ENCODE assay signal across 19 mouse cellular contexts in genomic region chr12:111352520-111352919, GRCm38 (mm10). TPM values are rescaled to one million over a fixed set of nuclear protein-coding genes. Genes with fewer than 3 reads are reported as not detected.
DNase-seq lines count a peak whose midpoint lies in the region; ATAC-seq and TF ChIP-seq lines count a peak whose summit lies in the region.
"Had no signal": no experiment of that assay in that cellular context is flagged by ENCODE, and none has a peak within 500 bp of the region (broad histone marks: within the 10 kb centered on the region; RNA-seq: fewer than 3 reads in every experiment).

No protein-coding gene starts in this region.

- ATAC-seq in liver, postnatal 0 days, result no peak
- no peak for ATAC-seq in midbrain, embryonic 15.5 days (replicated peaks)
- no peak for ATAC-seq in forebrain, embryonic 14.5 days

- no peaks in the 10 kb centered on the region for H3K9me3 ChIP-seq in liver, postnatal 0 days (ENCODE audit: low read length)
- no peaks in the 10 kb centered on the region for H3K9me3 ChIP-seq in midbrain, embryonic 15.5 days
- H3K9me3 ChIP-seq in forebrain, embryonic 14.5 days (replicated peaks; ENCODE audit: control insufficient read depth, low read length), result no peaks in the 10 kb centered on the region
- H3K9me3 ChIP-seq: heart, embryonic 12.5 days; limb, embryonic 13.5 days; neural tube, embryonic 15.5 days had no signal

- 49% methylated on average over 10 of the region's 10 CpGs for WGBS in heart, adult 2 months
- WGBS in liver, adult 2 months, result 80% methylated on average over 10 of the region's 10 CpGs
- WGBS in liver, postnatal 0 days (ENCODE audit: insufficient replicate concordance), result 73% methylated on average over 10 of the region's 10 CpGs
- WGBS in midbrain, embryonic 15.5 days, result 88% methylated on average over 10 of the region's 10 CpGs
- 95% methylated on average over 10 of the region's 10 CpGs for WGBS in forebrain, embryonic 14.5 days

- H3K4me2 ChIP-seq in liver, postnatal 0 days (ENCODE audit: low read depth, low read length), result no peak overlapping the region
- H3K4me2 ChIP-seq in midbrain, embryonic 15.5 days, result no peak overlapping the region
- H3K4me2 ChIP-seq in forebrain, embryonic 14.5 days (ENCODE audit: low read length), result no peak overlapping the region
- H3K4me2 ChIP-seq: heart, embryonic 12.5 days; limb, embryonic 13.5 days had no signal

- no peak for TF ChIP-seq EP300 in heart, adult 2 months (IDR thresholded peaks at IDR 0.05; ENCODE audit: insufficient read depth, low read depth, low read length)
- TF ChIP-seq EP300 in liver, postnatal 0 days (IDR thresholded peaks at IDR 0.05; ENCODE audit: low read depth), result no peak

- H3K36me3 ChIP-seq in heart, adult 2 months (ENCODE audit: control insufficient read depth, insufficient read depth, low read length), result no peaks in the 10 kb centered on the region
- H3K36me3 ChIP-seq in liver, adult 2 months (ENCODE audit: control insufficient read depth, insufficient read depth, low read length), result no peaks in the 10 kb centered on the region
- no peaks in the 10 kb centered on the region for H3K36me3 ChIP-seq in liver, postnatal 0 days (replicated peaks; ENCODE audit: insufficient read depth, low read length)
- no peaks in the 10 kb centered on the region for H3K36me3 ChIP-seq in midbrain, embryonic 15.5 days (replicated peaks)
- no peaks in the 10 kb centered on the region for H3K36me3 ChIP-seq in forebrain, embryonic 14.5 days (ENCODE audit: control insufficient read depth, insufficient read depth, low read length)
- H3K36me3 ChIP-seq: heart, embryonic 12.5 days; neural tube, embryonic 15.5 days had no signal

- H3K27me3 ChIP-seq in heart, adult 2 months (ENCODE audit: control insufficient read depth, insufficient read depth, low read length), result no peaks in the 10 kb centered on the region
- H3K27me3 ChIP-seq in liver, adult 2 months (ENCODE audit: control insufficient read depth, insufficient read depth, low read length), result no peaks in the 10 kb centered on the region
- H3K27me3 ChIP-seq in liver, postnatal 0 days (ENCODE audit: insufficient read depth, low read length), result no peaks in the 10 kb centered on the region
- H3K27me3 ChIP-seq in midbrain, embryonic 15.5 days (replicated peaks), result no peaks in the 10 kb centered on the region
- H3K27me3 ChIP-seq in forebrain, embryonic 14.5 days (replicated peaks; ENCODE audit: control insufficient read depth, insufficient read depth, low read length), result no peaks in the 10 kb centered on the region
- H3K27me3 ChIP-seq: heart, embryonic 12.5 days; limb, embryonic 13.5 days; neural tube, embryonic 15.5 days; Patski had no signal

- intact Hi-C loops in heart, adult 2 months (cut with DNase I), result no loop called here

- peaks cover 33% of the 10 kb centered on the region for H3K4me1 ChIP-seq in heart, adult 2 months (ENCODE audit: control insufficient read depth, insufficient read depth, low read length)
- H3K4me1 ChIP-seq in liver, adult 2 months (ENCODE audit: control insufficient read depth, insufficient read depth, low read length), result peaks cover 41% of the 10 kb centered on the region
- peaks cover 19% of the 10 kb centered on the region for H3K4me1 ChIP-seq in liver, postnatal 0 days (ENCODE audit: insufficient read depth)
- H3K4me1 ChIP-seq in midbrain, embryonic 15.5 days, result peaks cover 40% of the 10 kb centered on the region
- peaks cover 12% of the 10 kb centered on the region for H3K4me1 ChIP-seq in forebrain, embryonic 14.5 days (ENCODE audit: control insufficient read depth, insufficient read depth, low read length)

- peak; percentile 30 for TF ChIP-seq CTCF in heart, adult 2 months (IDR thresholded peaks at IDR 0.05)
- TF ChIP-seq CTCF in liver, adult 2 months (IDR thresholded peaks at IDR 0.05; ENCODE audit: low read depth, low read length), result no peak
- no peak for TF ChIP-seq CTCF in liver, postnatal 0 days (IDR thresholded peaks at IDR 0.05; ENCODE audit: low read depth)

- H3K9ac ChIP-seq in heart, adult 2 months (ENCODE audit: low read depth, low read length), result no peak overlapping the region
- no peak overlapping the region for H3K9ac ChIP-seq in liver, adult 2 months (ENCODE audit: low read depth, low read length)
- H3K9ac ChIP-seq in liver, postnatal 0 days (replicated peaks), result no peak overlapping the region
- H3K9ac ChIP-seq in midbrain, embryonic 15.5 days, result no peak overlapping the region
- H3K9ac ChIP-seq in forebrain, embryonic 14.5 days (ENCODE audit: low read length), result no peak overlapping the region
- H3K9ac ChIP-seq: heart, embryonic 12.5 days; neural tube, embryonic 15.5 days had no signal

- H3K27ac ChIP-seq in heart, adult 2 months, result peak overlapping the region; percentile 9; the same call in 1 of the 2 replicates
- H3K27ac ChIP-seq in liver, adult 2 months (replicated peaks; ENCODE audit: insufficient read depth, low read depth, low read length), result peak overlapping the region; percentile 69; the same call in 1 of the 2 replicates
- H3K27ac ChIP-seq in liver, postnatal 0 days (ENCODE audit: low read depth), result no peak overlapping the region
- H3K27ac ChIP-seq in midbrain, embryonic 15.5 days, result peak overlapping the region; percentile 71
- H3K27ac ChIP-seq in forebrain, embryonic 14.5 days (ENCODE audit: low read depth, low read length), result no peak overlapping the region
- H3K27ac ChIP-seq: limb, embryonic 13.5 days had no signal

- H3K79me2 ChIP-seq in heart, adult 2 months (replicated peaks; ENCODE audit: control insufficient read depth, insufficient read depth, low read length), result peaks cover 21% of the 10 kb centered on the region
- peaks cover 71% of the 10 kb centered on the region for H3K79me2 ChIP-seq in liver, adult 2 months (ENCODE audit: control insufficient read depth, insufficient read depth, low read length)

- no peak overlapping the region for H3K4me3 ChIP-seq in heart, adult 2 months
- H3K4me3 ChIP-seq in liver, adult 2 months (ENCODE audit: insufficient read depth, low read depth, low read length), result no peak overlapping the region
- no peak overlapping the region for H3K4me3 ChIP-seq in liver, postnatal 0 days (ENCODE audit: low read depth, low read length)
- H3K4me3 ChIP-seq in midbrain, embryonic 15.5 days, result no peak overlapping the region
- H3K4me3 ChIP-seq in forebrain, embryonic 14.5 days (ENCODE audit: low read depth, low read length), result no peak overlapping the region
- H3K4me3 ChIP-seq: heart, embryonic 12.5 days; limb, embryonic 13.5 days; neural tube, embryonic 15.5 days had no signal

- no peak for TF ChIP-seq POLR2A in heart, adult 2 months (IDR thresholded peaks at IDR 0.05; ENCODE audit: insufficient read depth, low read depth, low read length)
- TF ChIP-seq POLR2A in liver, adult 2 months (IDR thresholded peaks at IDR 0.05; ENCODE audit: extremely low read depth, insufficient read depth, low read length), result no peak

- peak in 1 of 2 experiments; percentile 16 for DNase-seq in heart, adult 2 months
- DNase-seq in heart, adult 18-20 months, result no peak
- no peak for DNase-seq in liver, adult 2 months (ENCODE audit: extremely low read depth, low read depth, low spot score)
- DNase-seq in liver, postnatal 0 days, result no peak
- DNase-seq in NIH3T3 (ENCODE audit: low read depth), result peak; percentile 58
- DNase-seq in forebrain, embryonic 14.5 days (ENCODE audit: low spot score), result no peak
- no peak for DNase-seq in ovary, postnatal 36 days (ENCODE audit: low spot score)
- DNase-seq: cerebellum, postnatal 36 days; gastrocnemius, postnatal 14 days; heart, postnatal 36 days; retina, postnatal 1 day; thymus, postnatal 4 days had no signal

RNA-seq across cellular contexts. Expression of gene Cdc42bpb, which starts 25.0 kb away (rescaled TPM):
- total RNA-seq in heart, adult 2 months (2021), result 10 to 100 TPM; 55.3 to 58.5 TPM
- 105 and 106 TPM in 2 replicates for polyA plus RNA-seq in heart, adult 2 months (2012; rRNA removed)
- 10 to 100 TPM; 52.7 to 57.6 TPM for total RNA-seq in heart, adult 18-20 months (2021)
- total RNA-seq in liver, adult 2 months (2014; rRNA removed), result 19.5 and 28.7 TPM in 2 replicates
- 96.3 and 122 TPM in 2 replicates for polyA plus RNA-seq in liver, adult 2 months (2012; rRNA removed)
- polyA plus RNA-seq in liver, postnatal 0 days (2015; fragmentation: Nextera tagmentation; extraction: Ambion mirVana), result 8.0 and 8.6 TPM in 2 replicates
- 44.7 and 44.9 TPM in 2 replicates for polyA plus RNA-seq in midbrain, embryonic 15.5 days (2015; fragmentation: Nextera tagmentation; extraction: Ambion mirVana)
- polyA plus RNA-seq in forebrain, embryonic 14.5 days (2014; fragmentation: Nextera tagmentation; extraction: Ambion mirVana), result 28.8 and 34.6 TPM in 2 replicates

RNA-seq across cellular contexts. Expression of gene Lbhd2, which starts 54.1 kb away (rescaled TPM):
- not detected for total RNA-seq in heart, adult 2 months (2021)
- not detected in 2 replicates for polyA plus RNA-seq in heart, adult 2 months (2012; rRNA removed)
- not detected for total RNA-seq in heart, adult 18-20 months (2021)
- not detected in 2 replicates for total RNA-seq in liver, adult 2 months (2014; rRNA removed)
- polyA plus RNA-seq in liver, adult 2 months (2012; rRNA removed), result not detected in 2 replicates
- 0.22 TPM in 2 replicates for polyA plus RNA-seq in liver, postnatal 0 days (2015; fragmentation: Nextera tagmentation; extraction: Ambion mirVana)
- polyA plus RNA-seq in midbrain, embryonic 15.5 days (2015; fragmentation: Nextera tagmentation; extraction: Ambion mirVana), result 3.2 and 3.5 TPM in 2 replicates
- 2.4 and 2.8 TPM in 2 replicates for polyA plus RNA-seq in forebrain, embryonic 14.5 days (2014; fragmentation: Nextera tagmentation; extraction: Ambion mirVana)
- total RNA-seq: gastrocnemius, postnatal 14 days; heart, postnatal 36 days had no signal
- polyA plus RNA-seq: embryonic facial prominence, embryonic 11.5 days; heart, embryonic 12.5 days; liver, embryonic 16.5 days; Patski had no signal

Comparison
In these comparisons a context has a peak if more than half of its experiments do, and no peak if none do; other contexts are left out.
1. H3K27ac ChIP-seq: peak in heart, adult 2 months (single experiment), liver, adult 2 months (single experiment) and midbrain, embryonic 15.5 days (single experiment); none in liver, postnatal 0 days (single experiment) and forebrain, embryonic 14.5 days (single experiment).